Mouse (Mus musculus): ENCODE measurements around the gene Sept9.

Sept9 gene

GRCm38 (mm10) chr11:117264162-117265021 lies 64.9 kb downstream of the Sept9 start:
- no peak for DNase-seq (ENCODE audit: low read depth, low spot score)

- no peak for DNase-seq (ENCODE audit: low read depth, low spot score)
These were observed 66.0 kb downstream of the Sept9 start for GRCm38 (mm10) chr11:117265270-117265980.

GRCm38 (mm10) chr11:117265981-117266905 lies 66.8 kb downstream of the Sept9 start:
- DNase-seq (ENCODE audit: low read depth, low spot score): peak; percentile 41

GRCm38 (mm10) chr11:117266906-117267721 lies 67.7 kb downstream of the Sept9 start:
- DNase-seq (ENCODE audit: low read depth, low spot score): no peak

GRCm38 (mm10) chr11:117267828-117268227 lies 68.4 kb downstream of the Sept9 start:
- DNase-seq (ENCODE audit: low read depth, low spot score): no peak

GRCm38 (mm10) chr11:117268304-117268956 lies 69.0 kb downstream of the Sept9 start:
- no peak for DNase-seq (ENCODE audit: low read depth, low spot score)

GRCm38 (mm10) chr11:117269053-117269702 lies 69.7 kb downstream of the Sept9 start:
- no peak for DNase-seq (ENCODE audit: low read depth, low spot score)

GRCm38 (mm10) chr11:117269946-117270345 lies 70.5 kb downstream of the Sept9 start:
- DNase-seq (ENCODE audit: low read depth, low spot score): no peak

GRCm38 (mm10) chr11:117274973-117275372 lies 75.5 kb downstream of the Sept9 start:
- no peak for DNase-seq (ENCODE audit: low read depth, low spot score)

- no peak for DNase-seq (ENCODE audit: low read depth, low spot score)
These were observed 76.5 kb downstream of the Sept9 start for GRCm38 (mm10) chr11:117275999-117276398.

GRCm38 (mm10) chr11:117276946-117277345 lies 77.5 kb downstream of the Sept9 start:
- DNase-seq (ENCODE audit: low read depth, low spot score): no peak

GRCm38 (mm10) chr11:117278113-117278512 lies 78.7 kb downstream of the Sept9 start:
- no peak for DNase-seq (ENCODE audit: low read depth, low spot score)

GRCm38 (mm10) chr11:117278514-117278913 lies 79.1 kb downstream of the Sept9 start:
- DNase-seq (ENCODE audit: low read depth, low spot score): no peak

- DNase-seq (ENCODE audit: low read depth, low spot score): no peak
These were observed 80.5 kb downstream of the Sept9 start for GRCm38 (mm10) chr11:117279993-117280392.

GRCm38 (mm10) chr11:117283048-117283888 lies 83.8 kb downstream of the Sept9 start:
- DNase-seq (ENCODE audit: low read depth, low spot score): no peak

GRCm38 (mm10) chr11:117283889-117284450 lies 84.5 kb downstream of the Sept9 start:
- DNase-seq (ENCODE audit: low read depth, low spot score): no peak

- DNase-seq (ENCODE audit: low read depth, low spot score): no peak
These were observed 85.5 kb downstream of the Sept9 start for GRCm38 (mm10) chr11:117284721-117285605.

GRCm38 (mm10) chr11:117285606-117285931 lies 86.1 kb downstream of the Sept9 start:
- DNase-seq (ENCODE audit: low read depth, low spot score): no peak

Data from A20 (cell line).